Mouse (Mus musculus) forebrain, embryonic 12.5 days (tissue): ENCODE results near the gene Fam32a. TPM values are rescaled to one million over a fixed set of nuclear protein-coding genes. Genes with fewer than 3 reads are reported as not detected.

Source experiments
- ATAC-seq: fragments of 200-750 bp; cut with Nextera tagmentation; 2 replicates; pipeline ENCODE4 v1.8.0; 2017; ENCODE audit warnings: moderate TSS enrichment; ENCODE audit not compliant: low FRiP score
- H3K27ac ChIP-seq: fragments of 300-500 bp; sonication (generic); 2 replicates; pipeline ENCODE4 v1.5.1; 2016; ENCODE audit warnings: mild to moderate bottlenecking
- H3K27me3 ChIP-seq: fragments of 300-500 bp; sonication (generic); 2 replicates; pipeline ENCODE4 v1.6.1; 2016; ENCODE audit warnings: mild to moderate bottlenecking
- H3K36me3 ChIP-seq: fragments of 300-500 bp; sonication (generic); replicated peaks from 2 replicates; pipeline ENCODE4 v1.6.1; 2016; ENCODE audit warnings: mild to moderate bottlenecking
- H3K4me1 ChIP-seq: fragments of 300-500 bp; sonication (generic); 2 replicates; pipeline ENCODE4 v1.6.1; 2016
- H3K4me2 ChIP-seq: fragments of 300-500 bp; sonication (generic); 2 replicates; pipeline ENCODE4 v1.6.1; 2016; ENCODE audit warnings: mild to moderate bottlenecking, moderate library complexity
- H3K4me3 ChIP-seq: fragments of 300-500 bp; sonication (generic); replicated peaks from 2 replicates; pipeline ENCODE4 v1.5.1; 2016; ENCODE audit warnings: mild to moderate bottlenecking
- H3K9ac ChIP-seq: fragments of 300-500 bp; sonication (generic); 2 replicates; pipeline ENCODE4 v1.6.1; 2016; ENCODE audit warnings: mild to moderate bottlenecking
- H3K9me3 ChIP-seq: fragments of 300-500 bp; sonication (generic); 2 replicates; pipeline ENCODE4 v1.6.1; 2016
- WGBS: fragments of 180-500 bp; shearing (Covaris S2); methylation state at CpG from one replicate; pipeline ENCODE4 v1.1.7; 2016; 5-methylcytosine and 5-hydroxymethylcytosine counted together
- polyA plus RNA-seq: library from polyadenylated mRNA; unstranded; fragments of >200 nt; fragmentation: Nextera tagmentation; extraction: Ambion mirVana; gene quantifications from 2 replicates; pipeline ENCODE4 v1.2.1, GENCODE M21; 2016

Gene Fam32a
- polyA plus RNA-seq, 1 experiment from 2014 or later: 78.2 TPM

DNA sequence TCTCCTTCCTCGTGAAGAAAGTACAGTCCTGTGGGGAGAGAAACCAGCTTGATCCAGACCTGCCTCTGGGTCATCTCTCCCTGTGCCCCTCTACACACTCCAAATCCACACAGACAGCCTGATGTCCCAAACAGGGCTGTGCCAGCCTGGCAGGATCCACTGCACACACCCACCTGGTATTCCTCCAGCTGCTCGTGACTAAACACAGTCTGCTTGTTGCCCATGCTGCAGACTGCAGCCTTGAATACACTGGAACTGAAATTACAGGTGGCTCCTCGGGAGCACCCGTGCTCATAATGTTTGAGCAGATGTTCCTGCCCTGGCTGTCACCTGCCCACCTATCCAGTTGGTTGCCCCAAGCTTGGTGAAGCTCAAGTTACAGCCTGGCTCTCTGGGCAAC is 6.8 kb upstream of the Fam32a start, which contains the start of gene Cib3:
TSS of gene Cib3 (minus strand) at position 87 of the 400 bp plus-strand sequence.
- no peak within 1 kb of the TSS for H3K4me3 ChIP-seq
- H3K9ac ChIP-seq: no peak within 1 kb of the TSS
- H3K4me2 ChIP-seq: no peak within 1 kb of the TSS
- ATAC-seq: no peak
- H3K9me3 ChIP-seq: no peaks in the 10 kb centered on the region
- no peaks in the 10 kb centered on the region for H3K4me1 ChIP-seq
- H3K36me3 ChIP-seq: no peaks in the 10 kb centered on the region
- WGBS: 66% methylated on average over 4 of the region's 4 CpGs
- H3K27me3 ChIP-seq: peaks cover 24% of the 10 kb centered on the region
- H3K27ac ChIP-seq: no peak within 1 kb of the TSS

DNA sequence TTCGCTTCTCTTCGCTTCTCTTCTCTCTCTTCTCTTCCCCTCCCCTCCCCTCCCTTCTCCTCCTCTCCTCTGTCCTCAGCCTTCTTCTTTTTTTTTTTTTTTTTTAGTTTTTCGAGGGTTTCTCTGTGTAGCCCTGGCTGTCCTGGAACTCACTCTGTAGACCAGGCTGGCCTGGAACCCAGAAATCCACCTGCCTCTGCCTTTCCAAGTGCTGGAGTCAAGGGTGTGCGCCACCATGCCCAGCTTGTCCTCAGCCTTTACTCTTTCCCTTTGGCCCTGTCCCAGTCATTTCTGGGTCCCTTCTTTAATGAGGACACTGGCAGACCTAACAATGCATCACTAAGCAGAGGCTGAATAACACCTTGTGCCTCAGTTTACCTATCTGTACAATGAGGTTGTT is 6.0 kb upstream of the Fam32a start, which contains the start of gene Gm11034:
TSS of gene Gm11034 (minus strand) at position 101 of the 400 bp plus-strand sequence.
- WGBS: 72% methylated on average over 4 of the region's 4 CpGs
- peaks cover 28% of the 10 kb centered on the region for H3K27me3 ChIP-seq
- no peak within 1 kb of the TSS for H3K27ac ChIP-seq
- H3K4me2 ChIP-seq: no peak within 1 kb of the TSS
- H3K36me3 ChIP-seq: no peaks in the 10 kb centered on the region
- no peaks in the 10 kb centered on the region for H3K9me3 ChIP-seq
- H3K9ac ChIP-seq: no peak within 1 kb of the TSS
- H3K4me3 ChIP-seq: no peak within 1 kb of the TSS
- ATAC-seq: no peak
- no peaks in the 10 kb centered on the region for H3K4me1 ChIP-seq

DNA sequence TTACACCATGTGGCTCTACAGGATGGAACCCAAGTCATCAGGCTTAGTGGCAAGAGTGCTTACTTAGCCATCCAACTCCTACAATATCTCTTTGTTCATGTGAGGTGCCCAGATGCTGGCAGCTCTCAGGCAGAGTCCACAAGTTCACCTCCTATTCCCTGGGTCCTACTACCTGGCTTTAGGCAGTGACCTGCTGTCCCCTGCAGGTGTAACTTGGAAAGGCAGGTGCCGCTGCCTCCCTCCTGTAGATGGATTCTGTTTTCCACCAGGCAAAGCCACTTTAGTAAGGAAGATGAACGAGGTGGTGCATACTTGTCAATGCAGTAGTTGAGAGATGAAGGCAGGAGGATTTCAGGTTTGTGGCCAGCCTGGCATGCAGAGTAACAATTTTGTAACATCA is 4.5 kb upstream of the Fam32a start:
- Histone ChIP-seq H3K27me3 (peaks cover 30% of the 10 kb centered on the region), H3K4me3 (no peak overlapping the region), H3K9me3 (no peaks in the 10 kb centered on the region), H3K27ac (no peak overlapping the region), H3K9ac (no peak overlapping the region), H3K4me2 (no peak overlapping the region), H3K36me3 (no peaks in the 10 kb centered on the region), H3K4me1 (peaks cover under 1% of the 10 kb centered on the region)
- no peak for ATAC-seq
- WGBS: 34% methylated on average over 2 of the region's 2 CpGs

DNA sequence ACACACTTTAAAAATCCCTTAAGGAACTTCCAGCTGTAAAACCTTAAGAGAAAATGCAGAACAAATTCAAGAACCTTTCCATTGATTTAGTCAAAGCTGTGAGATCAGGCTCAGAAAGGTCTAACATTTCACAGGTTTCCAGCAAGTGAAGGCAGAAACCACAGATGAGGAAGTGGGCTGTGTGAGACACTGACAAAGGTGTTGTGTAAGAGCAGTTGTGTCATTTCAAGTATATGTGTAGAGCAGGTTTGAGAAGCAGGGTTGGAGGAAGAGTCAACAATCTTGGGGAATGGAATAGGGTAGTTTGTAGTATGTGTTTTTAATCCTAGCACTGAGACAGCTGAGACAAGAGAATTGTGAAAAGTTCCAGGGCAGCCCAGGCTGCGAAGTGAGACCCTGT is 3.7 kb upstream of the Fam32a start:
- no peak overlapping the region for H3K4me3 ChIP-seq
- no peak overlapping the region for H3K4me2 ChIP-seq
- no peak for ATAC-seq
- H3K27me3 ChIP-seq: peaks cover 26% of the 10 kb centered on the region
- 0 out of 2 replicates have a peak, but pooled peaks cover under 1% of the 10 kb centered on the region for H3K36me3 ChIP-seq
- WGBS: 27% methylated on average over 1 of the region's 1 CpGs
- H3K27ac ChIP-seq: no peak overlapping the region
- no peaks in the 10 kb centered on the region for H3K9me3 ChIP-seq
- peaks cover 9% of the 10 kb centered on the region for H3K4me1 ChIP-seq
- H3K9ac ChIP-seq: no peak overlapping the region

DNA sequence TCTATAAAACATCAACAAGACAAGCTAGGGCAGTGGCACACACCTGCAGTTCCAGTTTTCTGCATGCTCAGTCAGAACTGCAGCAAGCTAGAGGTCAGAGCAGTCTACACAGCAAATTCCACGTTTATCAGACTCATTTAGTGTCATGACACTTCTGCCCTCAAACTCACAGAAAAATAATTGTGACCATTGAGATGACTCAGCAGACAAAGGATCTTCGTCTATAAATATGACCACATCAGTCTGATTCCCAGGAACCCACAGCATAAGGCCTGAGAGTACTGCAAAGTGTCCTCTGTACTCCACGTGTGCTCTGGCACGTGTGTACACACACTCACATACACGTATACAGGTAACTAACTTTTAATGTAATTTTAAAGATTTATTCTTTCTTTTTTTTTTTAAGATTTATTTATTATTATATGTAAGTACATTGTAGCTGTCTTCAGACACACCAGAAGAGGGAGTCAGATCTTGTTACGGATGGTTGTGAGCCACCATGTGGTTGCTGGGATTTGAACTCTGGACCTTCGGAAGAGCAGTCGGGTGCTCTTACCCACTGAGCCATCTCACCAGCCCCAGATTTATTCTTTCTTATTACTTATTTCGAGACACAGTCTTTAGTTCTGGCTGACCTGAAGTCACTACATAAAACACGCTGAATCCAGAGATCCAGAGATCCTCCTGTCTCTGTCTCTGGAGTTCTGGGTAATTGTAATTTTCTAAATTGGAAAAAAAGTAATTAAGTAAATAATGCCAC is 569 bp upstream of the Fam32a start:
- 82% methylated on average over 10 of the region's 10 CpGs for WGBS
- peak overlapping the region; percentile 87 for H3K4me2 ChIP-seq
- peak overlapping the region; percentile 83 for H3K4me3 ChIP-seq
- H3K9ac ChIP-seq: no peak overlapping the region
- no peak overlapping the region for H3K27ac ChIP-seq
- ATAC-seq: peak; percentile 45
- peaks cover 18% of the 10 kb centered on the region for H3K4me1 ChIP-seq
- H3K9me3 ChIP-seq: no peaks in the 10 kb centered on the region
- peaks cover 32% of the 10 kb centered on the region for H3K36me3 ChIP-seq
- peaks cover 26% of the 10 kb centered on the region for H3K27me3 ChIP-seq

DNA sequence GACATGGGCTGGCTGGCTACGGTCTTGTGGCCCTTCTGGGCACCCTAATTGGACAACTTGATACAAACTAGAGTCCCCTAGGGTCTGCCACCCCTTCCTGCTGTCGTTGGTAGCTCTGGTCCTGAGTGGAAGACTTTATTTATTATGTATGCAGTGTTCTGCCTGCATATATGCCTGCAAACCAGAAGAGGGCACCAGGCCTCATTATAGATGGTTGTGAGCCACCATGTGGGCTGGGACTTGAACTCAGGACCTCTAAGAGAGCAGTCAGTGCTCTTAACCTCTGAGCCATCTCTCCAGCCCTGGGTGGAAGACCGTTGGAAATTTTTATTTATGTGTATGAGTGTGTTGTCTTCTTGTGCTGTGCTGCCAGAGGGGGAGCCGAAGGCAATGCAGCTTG is 1.2 kb downstream of the Fam32a start:
- peaks cover 18% of the 10 kb centered on the region for H3K4me1 ChIP-seq
- no peak overlapping the region for H3K9ac ChIP-seq
- H3K4me3 ChIP-seq: peak overlapping the region; percentile 83
- H3K27ac ChIP-seq: no peak overlapping the region
- H3K9me3 ChIP-seq: no peaks in the 10 kb centered on the region
- peak overlapping the region; percentile 87 for H3K4me2 ChIP-seq
- WGBS: 85% methylated on average over 4 of the region's 4 CpGs
- peaks cover 13% of the 10 kb centered on the region; the same call in 1 of the 2 replicates for H3K27me3 ChIP-seq
- peaks cover 34% of the 10 kb centered on the region for H3K36me3 ChIP-seq
- no peak for ATAC-seq

DNA sequence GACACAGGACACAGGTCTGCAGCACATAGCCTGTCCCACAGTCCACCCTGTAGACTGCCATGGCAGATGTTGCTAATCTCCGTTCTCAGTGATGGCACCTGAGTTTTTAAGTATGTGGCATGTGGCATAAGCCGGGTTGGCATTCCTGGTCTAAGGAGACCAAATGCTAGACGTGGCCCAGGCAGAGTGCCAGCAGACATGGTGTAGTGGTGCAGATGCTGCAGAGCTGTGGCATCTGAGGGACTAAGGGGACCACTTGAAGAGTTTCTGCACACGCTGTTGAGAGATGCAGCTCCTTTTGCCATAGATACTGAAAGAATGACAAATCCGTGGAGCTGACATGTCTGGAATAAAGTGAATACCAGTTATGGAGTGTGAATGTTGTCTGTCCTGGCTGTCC is 3.1 kb downstream of the Fam32a start:
- 0 out of 2 replicates have a peak, but pooled peaks cover 6% of the 10 kb centered on the region for H3K27me3 ChIP-seq
- H3K36me3 ChIP-seq: peaks cover 34% of the 10 kb centered on the region
- peaks cover 18% of the 10 kb centered on the region for H3K4me1 ChIP-seq
- H3K27ac ChIP-seq: no peak overlapping the region
- H3K4me3 ChIP-seq: no peak overlapping the region
- no peak overlapping the region for H3K9ac ChIP-seq
- no peak overlapping the region for H3K4me2 ChIP-seq
- no peak for ATAC-seq
- 93% methylated on average over 5 of the region's 5 CpGs for WGBS
- no peaks in the 10 kb centered on the region for H3K9me3 ChIP-seq

DNA sequence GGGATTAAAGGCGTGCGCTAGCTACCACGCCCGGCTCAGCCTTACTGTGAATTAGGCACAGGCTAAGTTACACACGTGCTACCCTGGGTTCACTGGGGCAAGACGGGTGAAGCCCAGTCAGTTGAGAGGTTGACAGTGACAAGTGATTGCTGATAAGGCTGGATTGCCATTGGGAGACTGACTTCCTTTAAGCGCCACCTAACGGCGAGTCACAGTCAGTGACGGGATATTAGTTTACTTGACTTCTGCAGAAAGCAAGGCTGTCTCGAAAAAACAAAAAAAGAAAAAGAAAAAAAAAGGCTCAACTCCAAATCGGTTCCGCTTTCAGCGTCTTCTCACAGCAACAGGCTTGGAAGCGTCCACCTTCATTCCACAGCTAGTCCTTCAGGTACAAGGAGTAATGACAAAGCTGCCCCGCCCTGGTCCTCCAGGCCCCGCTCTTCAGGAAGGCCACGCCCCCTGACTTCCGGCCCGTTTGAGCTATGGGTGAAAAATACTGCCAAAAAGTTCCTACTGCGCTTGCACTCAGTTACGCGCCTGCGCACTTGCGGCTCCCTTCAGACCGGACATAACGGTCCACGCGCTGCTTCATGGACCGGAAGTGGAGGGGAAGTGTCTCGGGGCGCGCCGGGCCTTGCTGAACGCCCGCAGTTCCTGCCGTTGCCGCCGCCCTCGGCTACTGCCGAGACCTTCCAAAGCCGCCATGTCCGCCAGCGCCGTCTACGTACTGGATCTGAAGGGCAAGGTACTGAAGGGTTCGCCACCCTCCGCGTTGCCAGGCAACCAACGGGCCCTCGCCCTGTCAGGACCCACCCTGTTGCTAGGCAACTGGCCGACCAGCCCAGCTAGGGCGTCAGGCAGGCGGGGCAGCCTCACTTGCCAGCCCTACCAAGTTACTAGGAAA is 20.2 kb downstream of the Fam32a start, which contains the start of gene Ap1m1:
TSS of gene Ap1m1 (plus strand) at position 520 of the 904 bp plus-strand sequence.
- no peaks in the 10 kb centered on the region for H3K27me3 ChIP-seq
- H3K9ac ChIP-seq: peak within 1 kb of the TSS; percentile 66
- peak within 1 kb of the TSS; percentile 97 for H3K27ac ChIP-seq
- H3K4me3 ChIP-seq: peak within 1 kb of the TSS; percentile 69
- peak; percentile 97 for ATAC-seq
- H3K36me3 ChIP-seq: peaks cover 7% of the 10 kb centered on the region; the same call in 1 of the 2 replicates
- peak within 1 kb of the TSS; percentile 71 for H3K4me2 ChIP-seq
- H3K4me1 ChIP-seq: peaks cover 16% of the 10 kb centered on the region
- WGBS: 1% methylated on average over 54 of the region's 54 CpGs
- no peaks in the 10 kb centered on the region for H3K9me3 ChIP-seq

DNA sequence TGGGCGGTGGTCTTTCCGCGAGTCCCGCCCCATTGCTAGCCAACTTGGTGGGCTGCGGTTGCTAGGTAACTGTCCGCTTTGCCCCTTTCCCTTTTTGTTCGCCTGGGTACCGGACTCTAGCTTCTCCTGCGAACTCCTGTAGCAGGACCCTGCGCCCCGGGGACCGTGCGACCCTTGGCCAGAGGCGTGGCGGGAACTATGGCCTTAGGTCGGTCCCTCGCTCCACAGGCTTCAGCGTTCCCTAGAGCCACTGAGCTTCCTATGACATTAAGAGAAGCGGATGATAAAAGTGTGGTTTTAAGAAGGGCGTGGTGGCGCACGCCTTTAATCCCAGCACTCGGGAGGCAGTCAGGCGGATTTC is 20.9 kb downstream of the Fam32a start:
- Histone ChIP-seq H3K4me3 (peak overlapping the region; percentile 69), H3K9ac (peak overlapping the region; percentile 66), H3K4me2 (peak overlapping the region; percentile 71), H3K4me1 (peaks cover 16% of the 10 kb centered on the region), H3K27me3 (no peaks in the 10 kb centered on the region), H3K9me3 (no peaks in the 10 kb centered on the region), H3K27ac (peak overlapping the region; percentile 97), H3K36me3 (peaks cover 7% of the 10 kb centered on the region; the same call in 1 of the 2 replicates)
- ATAC-seq: peak; percentile 76; the same call in 1 of the 2 replicates
- WGBS: 2% methylated on average over 24 of the region's 24 CpGs

DNA sequence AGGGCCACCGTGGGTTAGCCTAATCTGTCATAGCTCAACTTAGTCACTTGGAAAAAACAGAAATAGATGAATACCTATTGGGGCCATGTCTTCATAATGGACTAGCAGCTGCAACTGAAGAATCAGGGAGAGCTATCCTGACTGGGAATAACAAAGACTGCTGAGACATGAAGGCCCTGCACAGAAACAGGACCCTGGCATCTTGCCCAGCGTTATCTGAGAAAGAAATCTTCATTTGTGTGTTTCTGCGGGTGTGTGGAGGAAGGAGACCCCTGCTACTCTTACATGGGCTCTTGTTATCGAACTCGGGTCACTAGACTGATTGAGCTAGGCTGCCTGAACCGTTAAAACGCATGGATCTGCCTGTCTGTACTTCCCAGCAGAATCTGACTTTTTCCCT is 21.4 kb downstream of the Fam32a start:
- H3K27me3 ChIP-seq: no peaks in the 10 kb centered on the region
- H3K9ac ChIP-seq: peak overlapping the region; percentile 66
- no peaks in the 10 kb centered on the region for H3K9me3 ChIP-seq
- WGBS: 72% methylated on average over 7 of the region's 7 CpGs
- peaks cover 16% of the 10 kb centered on the region for H3K4me1 ChIP-seq
- peaks cover 7% of the 10 kb centered on the region; the same call in 1 of the 2 replicates for H3K36me3 ChIP-seq
- no peak for ATAC-seq
- peak overlapping the region; percentile 97 for H3K27ac ChIP-seq
- peak overlapping the region; percentile 71 for H3K4me2 ChIP-seq
- H3K4me3 ChIP-seq: peak overlapping the region; percentile 69

DNA sequence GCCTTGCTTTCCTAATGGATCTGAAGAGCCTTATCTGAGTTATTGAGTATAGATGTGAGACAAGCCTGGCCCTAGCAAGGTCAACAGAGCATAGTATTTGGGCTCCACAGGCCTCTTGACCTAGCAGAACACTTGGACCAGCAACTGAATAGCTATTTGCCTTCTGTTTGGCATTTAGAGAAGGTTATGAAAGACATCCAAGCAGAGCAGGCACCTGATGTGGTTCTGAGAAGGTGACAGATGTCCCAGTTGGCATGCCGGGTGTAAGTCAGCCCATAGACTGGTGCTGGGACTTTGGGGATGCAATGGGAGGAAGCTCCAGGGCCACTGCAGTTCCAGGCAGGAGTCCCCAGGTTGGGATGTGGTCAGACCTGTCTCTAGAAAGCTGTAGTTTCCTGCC is 22.7 kb downstream of the Fam32a start:
- ATAC-seq: no peak

DNA sequence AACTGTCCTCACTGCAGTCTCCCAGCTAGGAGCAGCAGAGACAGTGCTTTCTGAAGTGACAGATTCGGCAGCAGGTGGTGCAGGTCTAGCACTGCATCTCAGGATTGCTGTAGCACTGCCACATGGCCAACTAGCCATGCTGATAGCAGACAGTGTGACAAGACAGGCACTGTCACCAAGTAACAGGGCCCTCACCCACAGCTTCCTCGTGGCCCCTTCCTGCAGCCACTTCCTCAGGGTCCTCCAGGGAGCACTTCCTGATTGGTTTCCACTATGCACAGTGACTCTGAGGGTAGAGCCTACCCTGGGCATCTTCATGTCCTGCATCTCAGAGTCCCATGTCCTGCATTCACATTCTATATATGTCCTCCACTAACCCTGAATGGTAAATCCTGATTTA is 25.1 kb downstream of the Fam32a start:
- H3K36me3 ChIP-seq: peaks cover 19% of the 10 kb centered on the region
- 89% methylated on average over 2 of the region's 2 CpGs for WGBS

More for the DNA sequence above, 22.7 kb downstream of the Fam32a start:
- peaks cover 16% of the 10 kb centered on the region for H3K4me1 ChIP-seq
- H3K27me3 ChIP-seq: no peaks in the 10 kb centered on the region
- 95% methylated on average over 1 of the region's 1 CpGs for WGBS
- no peak overlapping the region for H3K27ac ChIP-seq
- H3K4me2 ChIP-seq: no peak overlapping the region
- peaks cover 19% of the 10 kb centered on the region for H3K36me3 ChIP-seq
- no peak overlapping the region for H3K9ac ChIP-seq
- no peak overlapping the region for H3K4me3 ChIP-seq
- no peaks in the 10 kb centered on the region for H3K9me3 ChIP-seq

More for the DNA sequence above, 25.1 kb downstream of the Fam32a start:
- no peak overlapping the region for H3K4me2 ChIP-seq
- no peak for ATAC-seq
- H3K4me1 ChIP-seq: peaks cover 16% of the 10 kb centered on the region
- H3K27ac ChIP-seq: no peak overlapping the region
- H3K9ac ChIP-seq: no peak overlapping the region
- H3K9me3 ChIP-seq: no peaks in the 10 kb centered on the region
- no peaks in the 10 kb centered on the region for H3K27me3 ChIP-seq
- no peak overlapping the region for H3K4me3 ChIP-seq
